Mouse (Mus musculus): ENCODE measurements around the gene Gls.

Gls gene

DNA sequence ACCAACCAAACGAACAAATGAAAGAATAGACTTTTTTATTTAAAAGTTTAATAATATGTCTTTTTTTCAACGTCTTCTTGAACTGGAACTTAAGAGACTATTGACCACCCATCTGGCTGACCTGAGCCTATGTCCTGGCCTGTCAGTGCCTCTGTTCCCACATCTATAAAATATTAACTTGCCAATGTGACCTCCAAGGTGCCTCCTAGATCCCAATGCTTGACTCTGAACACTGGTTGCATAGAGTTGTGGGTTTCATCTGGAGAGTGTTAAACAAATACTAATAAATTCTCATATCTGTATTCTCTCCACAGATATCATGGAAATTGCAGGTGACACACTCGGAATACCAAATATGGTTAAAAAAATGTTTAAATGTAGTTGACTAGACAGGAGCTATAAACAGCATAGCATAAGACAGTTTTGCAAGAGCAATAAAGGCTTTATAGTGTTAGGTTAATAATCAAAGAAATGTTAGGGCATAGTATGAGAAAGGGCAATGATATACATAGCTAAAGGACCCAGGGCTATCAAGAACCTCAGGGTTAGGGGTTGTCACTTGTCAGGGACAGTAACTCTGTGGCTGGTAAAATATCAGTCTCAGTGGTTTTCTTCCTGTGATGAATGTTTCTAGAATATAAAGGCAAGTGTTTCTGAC is 16.0 kb upstream of the Gls start:
- in situ Hi-C loops (cut with MboI, MseI), result no loop called here

DNA sequence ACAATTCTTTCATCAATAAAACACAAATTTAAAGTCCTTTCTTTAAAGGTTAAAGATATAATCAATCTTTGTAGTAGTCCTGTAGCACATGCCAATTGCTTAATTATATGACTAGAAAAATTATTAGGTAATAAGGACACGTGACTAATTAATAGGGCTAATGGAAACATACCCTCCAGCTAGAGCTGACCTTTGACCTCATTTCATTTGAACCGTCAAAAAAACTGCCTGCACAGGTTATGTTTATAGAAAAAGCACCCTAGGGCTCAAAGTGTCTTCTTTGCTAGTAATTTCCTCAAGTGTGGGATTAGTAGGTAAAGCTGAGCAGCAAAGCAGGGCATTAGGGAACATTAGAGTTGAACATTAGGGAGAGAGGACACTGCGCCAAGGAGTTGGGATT is 9.2 kb upstream of the Gls start:
- in situ Hi-C loops (cut with MboI, MseI), result no loop called here

DNA sequence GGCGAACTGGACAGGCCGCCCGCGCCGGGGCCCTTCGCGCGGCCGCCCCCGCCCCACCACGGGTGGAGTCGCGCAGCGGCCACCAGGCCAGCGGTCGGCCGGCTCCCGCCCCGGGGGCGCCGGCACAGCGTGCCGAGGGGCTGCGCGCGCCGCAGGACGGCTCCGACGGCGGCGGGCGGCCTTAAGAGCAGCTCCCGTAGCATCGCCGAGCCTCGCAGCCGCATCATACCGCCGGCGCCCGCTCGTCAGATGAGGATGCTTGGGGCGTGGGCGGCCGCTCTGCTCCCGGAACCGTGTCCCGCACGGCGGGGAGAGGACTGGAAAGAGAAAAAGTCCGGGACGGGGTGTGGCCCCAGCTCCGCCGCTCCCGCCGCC is 279 bp downstream of the Gls start:
- in situ Hi-C loops (cut with MboI, MseI), result loop anchor here in 1 of 2 experiments (5.0 kb wide), 1 partner anchor 265 kb away; no protein-coding TSS in a partner anchor

DNA sequence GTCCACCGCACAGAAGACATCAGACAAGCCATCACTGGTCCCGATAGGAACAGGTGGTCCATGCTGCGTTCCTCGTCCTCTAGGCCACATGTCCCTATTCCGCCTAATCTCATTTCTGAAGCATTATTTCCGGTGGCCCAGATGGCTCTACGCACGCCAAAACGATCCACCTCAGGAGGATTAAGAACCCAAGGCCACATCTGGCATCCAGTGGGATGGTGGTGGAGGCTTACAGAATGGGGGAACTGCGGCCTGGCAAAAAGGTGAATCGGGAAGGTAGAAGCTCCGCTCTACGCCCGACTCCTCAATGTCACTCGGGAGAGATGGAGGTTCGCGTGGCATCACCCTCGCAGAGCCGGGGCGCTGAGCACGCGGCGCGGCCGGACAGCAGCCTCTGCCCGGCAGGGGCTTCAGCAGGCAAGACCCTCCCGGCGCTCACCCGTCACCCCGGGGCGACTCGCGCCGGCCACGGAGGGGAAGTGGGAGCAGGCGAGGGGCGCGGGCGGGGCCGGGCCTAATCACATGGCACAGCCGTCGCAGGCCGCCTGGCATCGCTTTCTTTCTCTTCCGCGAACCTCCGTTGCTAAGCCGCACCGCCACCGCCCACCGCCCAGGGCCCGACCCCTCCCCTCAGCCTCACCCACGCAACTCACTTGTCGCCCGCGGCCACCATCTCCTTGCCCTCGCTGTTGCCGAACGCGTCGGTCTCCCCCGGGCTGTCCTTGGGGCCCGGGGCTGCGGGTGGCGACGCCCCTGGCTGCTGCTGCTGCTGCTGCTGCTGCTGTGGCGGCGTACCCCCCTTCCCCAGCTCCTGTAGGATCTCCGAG is 880 bp downstream of the Gls start:
- in situ Hi-C loops (cut with MboI, MseI), result loop anchor here in 1 of 2 experiments (5.0 kb wide), 1 partner anchor 265 kb away; no protein-coding TSS in a partner anchor

DNA sequence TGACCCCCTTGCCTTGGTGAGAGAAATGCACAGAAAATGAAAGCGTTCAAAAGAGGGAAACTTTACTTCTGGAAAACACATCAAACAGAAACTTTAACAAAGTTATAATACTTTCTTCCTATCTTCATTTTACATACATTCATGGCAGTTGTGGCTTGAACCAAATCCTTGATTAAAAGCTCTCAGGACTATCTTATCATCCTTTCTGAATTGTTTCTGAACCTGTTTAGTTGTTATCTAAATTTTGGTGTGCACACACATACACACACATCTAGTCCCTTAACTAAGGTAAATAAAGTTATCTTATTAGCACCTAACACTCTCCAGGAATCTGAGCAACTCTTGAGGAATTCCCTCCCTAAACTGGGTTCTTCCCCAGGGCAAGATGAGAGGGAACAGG is 2.6 kb downstream of the Gls start:
- in situ Hi-C loops (cut with MboI, MseI), result loop anchor here in 1 of 2 experiments (5.0 kb wide), 1 partner anchor 267 kb away; no protein-coding TSS in a partner anchor

DNA sequence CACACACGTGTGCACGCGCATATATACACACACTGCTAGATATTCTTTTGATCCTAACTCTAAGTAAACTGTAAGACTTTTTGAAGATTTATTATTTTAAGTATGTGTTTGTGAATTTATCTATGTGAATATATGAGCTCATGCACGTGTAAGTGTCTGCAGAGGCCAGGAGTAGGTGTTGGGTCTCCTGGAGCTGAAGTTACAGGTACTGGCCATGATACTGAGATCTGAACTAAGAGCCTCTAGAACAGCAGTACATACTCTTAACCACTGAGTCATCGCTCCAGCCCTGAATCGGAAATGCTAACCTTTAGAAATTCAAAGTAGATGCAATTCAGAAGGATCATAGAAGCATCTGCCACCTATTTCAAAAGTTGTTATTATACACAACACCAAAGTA is 4.9 kb downstream of the Gls start:
- in situ Hi-C loops (cut with MboI, MseI), result loop anchor here in 1 of 2 experiments (10.0 kb wide), 1 partner anchor 237 kb away; no protein-coding TSS in a partner anchor

DNA sequence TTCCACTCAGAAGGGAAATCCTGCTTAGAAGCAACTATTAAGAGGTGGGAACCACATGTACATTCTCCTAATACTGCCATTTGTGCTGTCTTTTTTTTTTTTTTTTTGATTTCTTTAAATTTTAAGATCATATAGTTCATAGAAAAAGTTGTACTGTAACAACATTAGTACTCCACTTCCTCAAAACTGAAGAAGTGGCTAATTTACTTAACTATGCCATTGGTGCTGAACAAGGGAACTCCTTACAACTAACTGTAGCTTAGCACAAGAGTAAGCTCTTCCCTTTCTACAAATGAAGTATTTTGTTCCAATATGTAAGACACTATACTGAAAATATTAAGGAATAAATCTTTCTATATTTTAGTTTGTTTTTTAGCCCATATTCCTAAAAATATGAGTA is 6.6 kb downstream of the Gls start:
- in situ Hi-C loops (cut with MboI, MseI), result loop anchor here in 1 of 2 experiments (10.0 kb wide), 1 partner anchor 238 kb away; no protein-coding TSS in a partner anchor

DNA sequence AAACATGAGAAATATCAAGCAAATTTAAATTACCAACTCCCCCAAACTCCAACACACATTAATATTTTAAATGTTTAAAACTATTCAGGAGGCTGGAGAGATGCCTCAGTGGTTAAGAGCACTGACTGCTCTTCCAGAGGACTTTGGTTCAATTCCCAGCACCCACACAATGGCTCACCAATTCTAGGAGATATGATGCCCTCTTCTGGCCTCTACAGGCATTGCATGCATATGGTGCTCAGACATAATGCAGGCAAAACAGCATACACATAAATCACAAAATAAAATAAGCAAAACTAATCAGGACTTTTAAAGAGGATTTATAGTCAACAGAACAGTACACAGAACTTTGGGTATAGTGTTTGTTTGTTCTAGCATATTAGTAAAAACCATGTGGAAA is 16.3 kb downstream of the Gls start:
- in situ Hi-C loops (cut with MboI, MseI), result no loop called here

DNA sequence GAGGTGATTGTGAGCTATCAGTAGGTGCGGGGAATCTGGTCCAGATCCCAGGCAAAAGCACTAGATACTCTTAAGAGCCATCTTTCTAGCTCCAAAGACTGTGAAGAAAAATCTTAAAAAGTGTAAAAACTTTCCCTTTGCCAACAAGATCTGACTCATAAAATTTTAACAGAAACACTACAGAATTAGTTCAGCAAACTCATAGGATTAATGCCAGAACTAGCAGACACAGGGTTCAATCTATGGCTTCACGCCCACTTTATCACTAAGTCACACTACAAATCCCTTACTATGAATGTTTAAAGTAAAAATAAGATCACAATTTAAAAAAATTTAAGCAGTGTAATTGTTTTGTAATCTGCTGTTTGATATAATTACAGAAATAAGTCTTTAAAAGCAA is 50.0 kb downstream of the Gls start:
- in situ Hi-C loops (cut with MboI, MseI), result no loop called here

DNA sequence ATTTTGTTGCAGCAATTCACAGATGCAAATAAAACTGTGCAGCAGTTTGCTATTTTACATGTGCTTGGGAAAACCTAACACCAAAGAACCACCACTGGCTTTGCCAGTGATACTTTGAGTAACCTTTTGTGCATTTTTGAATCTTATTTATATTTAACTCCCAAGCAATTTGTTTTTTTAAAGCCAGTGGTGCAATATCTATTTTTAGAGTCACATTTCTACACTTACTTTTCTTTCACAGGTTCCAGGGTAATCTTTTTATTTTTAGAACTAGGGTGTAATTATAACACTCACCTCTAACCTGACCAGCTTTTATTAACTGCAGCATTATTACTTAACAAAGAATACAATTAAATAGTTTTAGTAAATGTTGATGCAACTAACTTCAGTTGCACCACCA is 51.0 kb downstream of the Gls start:
- in situ Hi-C loops (cut with MboI, MseI), result no loop called here

DNA sequence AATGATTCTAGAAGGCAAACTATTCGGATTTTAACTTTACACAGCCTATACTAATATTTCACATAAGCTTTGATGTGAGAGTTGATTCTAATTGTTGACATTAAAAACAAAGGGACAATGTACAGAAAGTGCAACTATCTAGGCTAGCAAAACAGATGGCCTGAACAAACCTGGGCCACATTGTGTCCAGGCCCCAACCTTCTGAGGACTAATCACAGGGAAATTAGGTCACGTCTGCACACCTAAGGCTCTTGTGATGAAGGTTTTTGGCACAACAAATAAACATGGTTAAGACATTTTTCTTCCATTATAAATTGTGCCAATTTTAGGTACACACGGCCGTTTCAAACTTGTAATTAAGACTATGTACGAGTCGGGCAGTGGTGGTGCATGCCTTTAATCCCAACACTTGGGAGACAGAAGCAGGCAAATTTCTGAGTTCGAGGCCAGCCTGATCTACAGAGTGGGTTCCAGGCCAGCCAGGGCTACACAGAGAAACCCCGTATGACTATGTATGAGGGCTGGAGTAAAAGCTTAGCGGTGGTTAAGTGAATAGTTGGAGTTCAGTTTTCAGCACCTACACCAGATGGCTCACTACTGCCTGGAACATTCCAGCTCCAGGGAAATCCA is 53.0 kb downstream of the Gls start:
- in situ Hi-C loops (cut with MboI, MseI), result no loop called here

DNA sequence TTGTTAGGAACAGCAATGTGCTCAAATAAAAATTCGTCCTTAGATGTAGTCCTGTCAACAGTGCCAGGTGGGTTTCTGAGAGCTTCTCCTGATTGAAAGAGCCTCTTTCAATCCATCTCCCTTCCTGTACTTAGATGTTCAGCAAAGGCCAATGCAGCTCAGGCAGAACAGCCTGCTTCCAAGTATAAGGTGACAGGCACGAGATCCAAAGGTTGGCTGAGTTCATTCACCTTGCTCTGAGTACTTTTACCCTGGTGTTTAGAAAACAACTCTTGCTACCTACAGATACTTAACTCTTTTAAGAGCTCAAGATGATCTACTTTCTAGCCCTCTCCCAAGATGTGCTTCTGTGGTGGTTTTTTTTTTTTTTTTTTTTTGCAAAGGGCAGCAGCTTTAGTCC is 56.0 kb downstream of the Gls start:
- in situ Hi-C loops (cut with MboI, MseI), result no loop called here

DNA sequence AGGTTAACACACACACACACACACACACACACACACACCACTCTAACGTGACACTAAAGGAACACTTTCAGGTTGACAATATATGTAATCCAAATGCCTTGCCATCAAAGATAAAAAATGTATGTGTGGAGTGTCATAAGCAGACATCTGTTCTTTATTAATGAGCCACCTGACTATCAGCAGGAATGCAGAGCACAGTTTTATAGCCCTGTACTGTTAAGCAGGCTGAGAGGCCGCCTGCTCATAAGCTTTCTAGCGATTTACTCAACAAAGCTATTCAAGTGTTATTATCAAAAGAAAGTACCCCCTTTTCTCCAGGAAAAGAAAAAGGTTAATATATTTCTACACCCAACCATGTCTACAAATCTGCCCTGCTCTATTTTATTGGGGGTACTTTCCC is 57.0 kb downstream of the Gls start:
- in situ Hi-C loops (cut with MboI, MseI), result no loop called here

DNA sequence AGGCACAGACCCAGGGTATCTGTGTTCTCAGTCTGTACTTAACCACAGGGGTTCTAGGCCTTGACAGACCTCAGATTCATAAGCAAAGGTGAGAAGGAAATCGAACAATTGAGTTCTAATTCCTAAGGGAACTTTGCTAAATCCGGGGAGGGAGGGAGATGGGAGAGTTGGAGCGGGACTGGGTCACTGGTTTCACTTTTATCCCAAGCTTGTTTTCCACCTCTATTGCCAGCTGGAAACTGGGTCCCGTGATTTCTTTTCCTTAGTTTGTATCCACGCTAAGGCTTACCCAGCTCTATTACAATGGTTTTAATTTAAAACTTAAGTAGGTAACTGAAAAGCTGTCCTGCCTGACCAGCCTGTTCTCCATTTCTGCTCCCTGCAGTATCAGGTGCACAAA is 57.7 kb downstream of the Gls start:
- in situ Hi-C loops (cut with MboI, MseI), result no loop called here

DNA sequence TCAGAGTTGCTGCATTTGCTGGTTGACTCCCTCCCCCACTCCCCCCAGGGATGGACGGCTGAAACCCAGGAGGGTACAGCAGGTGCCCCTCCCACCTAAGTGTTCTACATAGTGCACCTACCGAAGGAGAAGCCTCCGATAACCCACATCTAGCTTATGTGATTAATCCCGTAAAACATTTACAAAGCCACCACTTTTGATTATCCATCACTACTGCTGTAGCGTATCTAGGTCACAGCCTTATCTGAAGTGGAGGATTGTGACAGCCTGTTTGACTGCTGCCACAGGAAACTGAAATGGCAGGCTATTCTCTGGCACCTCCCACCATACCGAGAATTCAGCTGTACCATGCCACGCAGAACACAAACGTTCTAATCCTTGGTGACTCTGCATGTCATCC is 61.8 kb downstream of the Gls start:
- in situ Hi-C loops (cut with MboI, MseI), result loop anchor here in 1 of 2 experiments (5.0 kb wide), 1 partner anchor 96 kb away; no protein-coding TSS in a partner anchor

DNA sequence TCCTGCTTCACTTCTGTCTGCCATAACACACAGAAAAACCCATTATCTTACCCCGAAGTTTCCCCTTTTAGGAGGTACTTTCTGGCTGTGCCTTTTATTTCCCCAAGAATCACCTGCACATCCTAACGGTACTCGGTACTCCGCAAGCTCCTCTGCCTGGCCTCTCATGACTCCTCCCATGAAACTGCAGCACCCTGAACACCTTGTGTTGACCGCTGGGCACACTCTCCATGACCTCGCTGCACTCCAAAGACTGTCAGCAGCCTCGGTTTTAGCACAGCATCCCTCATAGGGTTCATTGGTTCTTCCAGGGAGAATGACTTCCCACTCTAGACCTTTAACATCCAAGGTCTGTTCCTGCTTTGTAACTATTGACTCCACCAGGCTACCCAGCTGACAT is 62.3 kb downstream of the Gls start:
- in situ Hi-C loops (cut with MboI, MseI), result loop anchor here in 1 of 2 experiments (5.0 kb wide), 1 partner anchor 97 kb away; no protein-coding TSS in a partner anchor

DNA sequence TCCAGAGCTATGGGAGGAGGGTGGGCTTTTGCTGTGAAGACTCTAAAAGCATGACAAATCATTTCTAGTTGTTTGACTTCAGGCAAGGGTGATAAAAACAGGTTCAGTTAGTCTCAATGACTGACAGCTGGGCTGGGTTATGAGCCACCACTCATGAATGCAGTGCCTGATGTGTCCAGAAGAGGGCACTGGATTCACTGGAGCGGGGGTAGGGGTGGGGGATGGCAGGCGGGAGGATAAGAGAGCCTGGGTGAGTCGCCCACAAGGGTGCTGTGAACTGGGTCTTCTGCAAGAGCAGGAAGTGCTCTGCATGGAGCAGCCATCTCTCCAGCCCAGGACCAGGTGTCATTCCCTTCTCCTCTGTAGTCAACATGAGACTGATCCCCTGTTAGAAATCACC is 63.0 kb downstream of the Gls start:
- in situ Hi-C loops (cut with MboI, MseI), result loop anchor here in 1 of 2 experiments (5.0 kb wide), 1 partner anchor 97 kb away; no protein-coding TSS in a partner anchor

DNA sequence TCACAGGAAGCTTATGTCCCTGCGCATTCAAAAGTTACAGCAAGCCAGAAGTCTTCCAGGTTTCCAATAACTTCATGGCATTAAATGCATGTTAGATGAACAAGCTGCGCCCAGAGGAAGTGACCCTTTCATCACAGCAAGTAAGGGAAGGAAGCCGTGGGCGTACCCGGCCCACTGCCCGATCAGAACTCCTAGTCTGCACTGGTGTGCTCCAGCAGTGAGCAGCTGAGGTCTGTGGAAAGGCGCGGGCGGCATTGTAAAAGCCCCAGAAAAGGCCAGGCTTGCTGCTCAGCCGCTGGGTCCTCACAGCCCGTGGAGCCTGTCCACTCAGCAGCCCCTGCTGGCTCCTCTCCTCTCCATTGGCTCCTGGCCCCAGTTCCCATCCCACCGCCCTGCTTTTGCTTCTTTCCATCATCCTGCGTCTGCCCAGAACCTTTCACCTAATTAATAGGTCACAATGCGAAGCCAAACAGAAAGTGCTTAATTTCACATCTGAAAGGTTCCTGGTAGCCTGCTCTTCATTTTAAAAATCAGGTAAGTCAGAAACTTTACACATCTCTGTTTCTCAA is 66.3 kb downstream of the Gls start:
- in situ Hi-C loops (cut with MboI, MseI), result no loop called here

DNA sequence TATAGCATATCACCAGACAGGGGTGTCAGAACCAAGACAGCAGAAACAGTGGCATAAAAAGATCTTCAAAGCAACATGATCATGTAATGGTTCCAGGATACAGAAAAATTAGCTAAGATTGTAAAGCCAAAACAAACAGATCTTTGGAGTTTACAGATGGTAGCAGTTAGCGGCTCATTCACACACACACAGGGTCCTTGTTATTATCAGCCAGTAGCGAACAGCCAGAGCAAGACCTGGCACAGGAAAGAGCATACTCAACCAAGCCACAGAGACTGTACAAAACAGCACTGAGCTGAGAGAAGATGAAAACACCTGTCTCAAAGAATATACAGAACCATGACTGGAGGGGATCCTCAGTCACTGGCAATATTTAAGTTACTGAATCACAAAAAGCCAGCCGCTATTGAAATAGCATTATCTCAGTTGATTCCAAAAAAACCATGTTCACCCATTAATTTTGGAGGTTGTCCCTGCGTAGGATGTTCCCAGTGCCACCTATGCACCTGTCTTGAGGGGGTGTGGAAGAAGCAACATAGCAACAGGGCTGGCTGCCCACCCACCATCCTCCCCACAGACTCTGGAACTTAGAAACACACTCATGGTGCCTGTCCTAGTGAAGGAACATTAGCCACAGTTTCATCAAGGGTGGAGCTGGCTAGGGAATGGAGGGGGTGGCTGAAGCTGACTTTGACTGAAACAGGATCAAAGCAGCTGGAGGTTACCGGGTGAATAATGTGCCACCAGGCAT is 69.2 kb downstream of the Gls start:
- in situ Hi-C loops (cut with MboI, MseI), result loop anchor here in 1 of 2 experiments (5.0 kb wide), 1 partner anchor 58 kb away; no protein-coding TSS in a partner anchor

DNA sequence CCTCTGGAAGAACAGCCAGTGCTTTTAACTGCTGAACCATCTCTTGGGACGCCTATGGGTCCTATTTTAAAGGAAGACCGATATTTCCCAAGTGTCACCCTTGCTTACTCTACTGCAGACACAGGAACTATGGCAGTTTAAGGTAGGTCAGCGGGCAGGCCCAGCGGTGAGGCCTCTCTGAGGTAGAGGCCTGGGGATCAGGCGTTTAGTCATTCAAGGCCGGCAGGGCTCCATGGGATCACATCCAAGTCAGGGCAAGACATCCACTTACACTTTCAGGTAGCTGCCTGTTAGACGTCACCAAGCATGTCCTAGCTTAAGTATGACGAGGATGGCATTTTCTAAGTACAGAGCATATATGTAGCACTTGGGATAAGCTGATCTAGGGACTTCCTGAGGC is 71.9 kb downstream of the Gls start:
- in situ Hi-C loops (cut with MboI, MseI), result loop anchor here in 1 of 2 experiments (5.0 kb wide), 1 partner anchor 61 kb away; no protein-coding TSS in a partner anchor
